Mouse (Mus musculus) kidney, adult 9 months (tissue): ENCODE measurements at regions not wholly inside any gene's neighbourhood (a gene's known extent, or its start where the extent isn't known, plus 50 kb on each side); places are given as distances from the start of the nearest gene placed in this dataset.

Experiments used
- DNase-seq: peaks from one replicate; pipeline ENCODE4 v3.0.0; 2022

DNA sequence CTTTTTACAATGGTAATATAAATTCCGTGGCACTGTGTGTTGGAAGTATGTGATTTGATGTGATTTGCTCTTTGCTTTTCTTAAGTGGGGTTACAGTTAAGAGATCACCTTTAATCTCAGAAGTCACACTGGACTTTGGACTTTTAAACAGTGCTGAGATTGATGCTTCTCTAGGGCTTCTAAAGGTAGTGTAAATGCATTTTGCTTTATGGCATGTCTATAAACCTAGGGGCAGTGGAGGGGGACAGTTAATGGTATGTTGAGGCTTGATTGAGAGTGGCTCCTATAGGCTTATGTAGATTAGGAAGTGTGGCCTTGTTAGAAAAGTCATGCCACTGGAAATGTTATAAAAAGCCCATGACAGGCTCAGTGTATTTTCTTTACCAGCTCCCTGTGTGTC is 735.3 kb downstream of the Nap1l3 start:
- no peak for DNase-seq

DNA sequence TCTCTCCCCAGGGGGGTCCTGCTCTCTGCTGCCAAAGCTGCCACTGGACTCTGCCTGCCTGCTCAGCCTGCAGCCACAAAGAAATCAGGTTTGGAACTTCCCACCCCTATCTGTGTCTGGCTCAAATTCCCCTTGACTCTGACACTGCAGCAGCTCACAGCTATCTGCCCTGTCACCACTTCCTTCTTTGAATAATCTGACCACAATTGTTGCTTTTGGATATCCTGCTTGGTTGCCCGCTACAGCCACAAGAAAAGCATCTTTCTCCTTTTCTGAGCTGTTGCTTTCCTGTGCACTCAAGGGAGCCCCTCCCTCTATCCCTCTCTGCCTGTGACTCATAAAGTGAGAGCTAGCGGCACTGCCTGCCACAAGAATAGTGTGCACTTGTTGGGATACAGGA is 742.6 kb downstream of the Nap1l3 start:
- no peak for DNase-seq

DNA sequence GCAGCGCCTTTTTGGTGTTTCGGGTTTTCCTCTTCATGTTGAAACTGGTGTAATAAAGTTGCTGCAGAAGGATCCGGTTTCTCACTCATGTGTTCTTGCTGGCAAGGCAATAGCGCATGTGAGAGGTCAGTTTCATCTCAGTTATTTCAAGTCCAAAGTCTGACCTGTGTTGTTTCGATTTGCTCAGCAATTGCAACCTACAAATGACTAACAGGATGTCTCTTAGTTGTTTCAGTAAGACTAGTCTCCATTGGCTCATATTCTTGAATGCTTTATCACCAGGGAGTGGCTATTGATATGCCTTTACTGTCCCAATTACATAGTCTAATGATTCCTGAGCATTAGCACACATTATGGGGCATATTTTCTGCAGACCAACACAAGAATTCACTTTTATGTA is 751.7 kb downstream of the Nap1l3 start:
- DNase-seq = peak; percentile 49

DNA sequence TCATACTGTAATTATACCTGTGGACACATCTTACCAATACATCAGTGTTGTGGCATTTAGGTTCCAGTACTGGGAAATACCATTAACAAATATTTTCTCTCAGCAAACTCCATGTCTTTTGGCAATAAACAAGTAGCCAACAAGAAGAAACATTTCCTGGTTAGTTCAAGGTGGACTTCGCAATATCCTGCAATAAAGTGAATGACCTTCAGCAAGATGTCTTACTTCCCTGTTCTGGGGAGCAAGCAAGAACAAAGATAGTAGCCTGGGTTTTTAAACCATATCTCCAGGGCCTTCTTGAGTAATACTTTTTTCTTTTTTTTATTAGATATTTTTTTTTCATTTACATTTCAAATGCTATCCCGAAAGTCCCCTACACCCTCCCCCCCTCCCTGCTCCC is 760.0 kb downstream of the Nap1l3 start:
- no peak for DNase-seq

DNA sequence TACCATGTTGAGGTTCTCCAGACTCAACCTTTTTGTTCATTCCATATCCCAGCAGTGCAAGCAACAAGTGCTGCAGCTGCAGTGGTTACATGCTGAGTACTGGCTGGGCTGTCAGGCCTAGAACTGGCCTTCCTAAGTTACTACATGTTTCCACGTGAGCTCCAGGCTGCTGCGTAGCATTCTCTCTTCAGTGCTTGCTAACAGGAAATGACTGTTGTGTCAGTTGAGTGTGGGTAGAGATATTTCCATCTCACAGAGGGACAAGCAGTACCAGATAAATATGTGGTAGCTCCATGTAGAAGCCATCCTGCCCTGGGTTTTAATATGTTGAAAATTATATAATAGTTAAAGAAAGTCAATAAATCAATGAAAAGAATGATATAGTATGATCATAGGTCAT is 785.1 kb downstream of the Nap1l3 start:
- DNase-seq = no peak

DNA sequence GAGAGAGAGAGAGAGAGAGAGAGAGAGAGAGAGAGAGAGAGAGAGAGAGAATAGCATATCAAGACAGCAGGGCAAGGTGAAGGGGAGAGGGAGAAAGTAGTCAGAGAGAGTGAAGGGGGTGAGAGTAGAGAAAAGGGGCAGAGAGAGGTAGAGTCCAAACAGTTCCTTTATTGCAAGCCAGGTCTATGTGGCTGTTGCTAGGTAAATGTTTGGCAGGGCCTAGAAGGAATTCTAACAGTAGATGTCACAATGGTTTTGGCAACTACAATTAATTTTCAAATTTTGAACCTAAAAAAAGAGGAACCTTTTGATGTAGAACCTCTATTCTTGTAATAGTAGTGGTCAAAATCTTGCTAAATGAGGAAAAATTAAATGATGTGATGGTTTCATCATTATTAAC is 804.3 kb downstream of the Nap1l3 start:
- no peak for DNase-seq
